Mouse (Mus musculus) yolk sac, embryonic 10.5 days (tissue): ENCODE results near the gene Eef1b2.
"Not testable (repeated sequence)": the region's sequence is repeated elsewhere in the genome, so short reads cannot be mapped to it uniquely, and the experiment has no call there.

Experiments
- DNase-seq: peaks from one replicate; pipeline ENCODE4 v3.0.0-alpha.2; 2017; ENCODE audit warnings: low spot score

Eef1b2 gene

GRCm38 (mm10) chr1:63176604-63177421 lies at the start of gene Eef1b2, which contains the start of gene Ndufs1:
Eef1b2 (plus strand) TSS chr1:63176825.
Ndufs1 (minus strand) TSS chr1:63176833.
- peak; percentile 97 for DNase-seq

- no peak for DNase-seq
Measured at GRCm38 (mm10) chr1:63129273-63129672, 47.4 kb upstream of the Eef1b2 start.

- peak; percentile 55 for DNase-seq
Measured at GRCm38 (mm10) chr1:63129857-63130690, 46.6 kb upstream of the Eef1b2 start.

GRCm38 (mm10) chr1:63130883-63131282 lies 45.7 kb upstream of the Eef1b2 start:
- no peak for DNase-seq

GRCm38 (mm10) chr1:63131766-63132165 lies 44.9 kb upstream of the Eef1b2 start:
- DNase-seq, result no peak

GRCm38 (mm10) chr1:63134530-63134929 lies 42.1 kb upstream of the Eef1b2 start:
- DNase-seq, result no peak

GRCm38 (mm10) chr1:63137971-63138370 lies 38.7 kb upstream of the Eef1b2 start:
- DNase-seq, result no peak

- peak; percentile 73 for DNase-seq
Measured at GRCm38 (mm10) chr1:63138586-63138985, 38.0 kb upstream of the Eef1b2 start.

GRCm38 (mm10) chr1:63140231-63140630 lies 36.4 kb upstream of the Eef1b2 start:
- DNase-seq, result no peak

- DNase-seq, result no peak
Measured at GRCm38 (mm10) chr1:63168638-63169037, 8.0 kb upstream of the Eef1b2 start.

GRCm38 (mm10) chr1:63175853-63176252 lies 772 bp upstream of the Eef1b2 start:
- no peak for DNase-seq

GRCm38 (mm10) chr1:63176259-63176603 lies 394 bp upstream of the Eef1b2 start:
- DNase-seq, result no peak

GRCm38 (mm10) chr1:63178308-63178707 lies 1.7 kb downstream of the Eef1b2 start:
- DNase-seq, result no peak

GRCm38 (mm10) chr1:63180122-63180521 lies 3.5 kb downstream of the Eef1b2 start:
- no peak for DNase-seq

GRCm38 (mm10) chr1:63180575-63180974 lies 4.0 kb downstream of the Eef1b2 start:
- DNase-seq, result not testable (repeated sequence)

- DNase-seq, result peak; percentile 89
Measured at GRCm38 (mm10) chr1:63181019-63181418, 4.4 kb downstream of the Eef1b2 start.

- DNase-seq, result no peak
Measured at GRCm38 (mm10) chr1:63181480-63181879, 4.9 kb downstream of the Eef1b2 start.

- DNase-seq, result no peak
Measured at GRCm38 (mm10) chr1:63182212-63182611, 5.6 kb downstream of the Eef1b2 start.

GRCm38 (mm10) chr1:63182636-63183270 lies 6.1 kb downstream of the Eef1b2 start:
- DNase-seq, result peak; percentile 30

GRCm38 (mm10) chr1:63185430-63185829 lies 8.8 kb downstream of the Eef1b2 start:
- not testable (repeated sequence) for DNase-seq

GRCm38 (mm10) chr1:63188536-63188935 lies 11.9 kb downstream of the Eef1b2 start:
- DNase-seq, result no peak

- no peak for DNase-seq
Measured at GRCm38 (mm10) chr1:63190851-63191250, 14.2 kb downstream of the Eef1b2 start.
